ENCODE assay signal across 32 mouse cellular contexts in genomic region chr10:130336385-130336784, GRCm38 (mm10). TPM values are rescaled to one million over a fixed set of nuclear protein-coding genes. Genes with fewer than 3 reads are reported as not detected.
DNase-seq lines count a peak whose midpoint lies in the region; ATAC-seq lines count a peak whose summit lies in the region.
"Had no signal": no experiment of that assay in that cellular context is flagged by ENCODE, and none has a peak within 500 bp of the region (broad histone marks: within the 10 kb centered on the region; RNA-seq: fewer than 3 reads in every experiment).

No protein-coding gene starts in this region.

- ATAC-seq in CD4-positive, CD25-positive, alpha-beta regulatory T cell, adult 4 months: peak; percentile 81
- ATAC-seq in common myeloid progenitor, adult 5-6 weeks (replicated peaks; ENCODE audit: low read depth, poor library complexity, severe bottlenecking): peak; percentile 82
- peak; percentile 81 for ATAC-seq in megakaryocyte progenitor cell, adult 5-6 weeks (replicated peaks; ENCODE audit: poor library complexity)
- ATAC-seq in kidney, embryonic 15.5 days (replicated peaks; ENCODE audit: low FRiP score): no peak
- no peak for ATAC-seq in hindbrain, embryonic 11.5 days (ENCODE audit: low FRiP score)
- ATAC-seq: forebrain, embryonic 14.5 days; midbrain, embryonic 16.5 days; Patski had no signal

- no peak overlapping the region for H3K4me3 ChIP-seq in kidney, embryonic 15.5 days (replicated peaks)
- no peak overlapping the region for H3K4me3 ChIP-seq in hindbrain, embryonic 11.5 days (ENCODE audit: low read depth, low read length)
- H3K4me3 ChIP-seq: heart, embryonic 12.5 days; hindbrain, embryonic 13.5 days; myocyte had no signal

- 80% methylated on average over 1 of the region's 1 CpGs for WGBS in kidney, embryonic 15.5 days
- WGBS in hindbrain, embryonic 11.5 days: 83% methylated on average over 1 of the region's 1 CpGs

- H3K9ac ChIP-seq in kidney, embryonic 15.5 days: no peak overlapping the region
- H3K9ac ChIP-seq in hindbrain, embryonic 11.5 days (ENCODE audit: low read depth, low read length): no peak overlapping the region
- H3K9ac ChIP-seq: heart, embryonic 12.5 days; hindbrain, embryonic 13.5 days had no signal

- no peaks in the 10 kb centered on the region for H3K9me3 ChIP-seq in kidney, embryonic 15.5 days (replicated peaks)
- no peaks in the 10 kb centered on the region for H3K9me3 ChIP-seq in hindbrain, embryonic 11.5 days (ENCODE audit: control insufficient read depth, low read length)
- H3K9me3 ChIP-seq: hindbrain, embryonic 13.5 days had no signal

- no peak overlapping the region for H3K27ac ChIP-seq in kidney, embryonic 15.5 days
- no peak overlapping the region for H3K27ac ChIP-seq in hindbrain, embryonic 11.5 days (ENCODE audit: low read depth, low read length)
- H3K27ac ChIP-seq: hindbrain, embryonic 13.5 days had no signal

- H3K27me3 ChIP-seq in kidney, embryonic 15.5 days: no peaks in the 10 kb centered on the region
- H3K27me3 ChIP-seq in hindbrain, embryonic 11.5 days (ENCODE audit: control insufficient read depth, insufficient read depth, low read length): no peaks in the 10 kb centered on the region
- H3K27me3 ChIP-seq: heart, embryonic 12.5 days; hindbrain, embryonic 13.5 days; Patski had no signal

- H3K36me3 ChIP-seq in kidney, embryonic 15.5 days: no peaks in the 10 kb centered on the region
- no peaks in the 10 kb centered on the region for H3K36me3 ChIP-seq in hindbrain, embryonic 11.5 days (ENCODE audit: control insufficient read depth, insufficient read depth, low read length)
- H3K36me3 ChIP-seq: heart, embryonic 12.5 days; hindbrain, embryonic 13.5 days had no signal

- H3K4me2 ChIP-seq in kidney, embryonic 15.5 days: no peak overlapping the region
- no peak overlapping the region for H3K4me2 ChIP-seq in hindbrain, embryonic 11.5 days (replicated peaks; ENCODE audit: low read depth, low read length)
- H3K4me2 ChIP-seq: heart, embryonic 12.5 days; hindbrain, embryonic 13.5 days had no signal

- peak; percentile 93 for DNase-seq in 416B (ENCODE audit: low read depth)
- no peak for DNase-seq in lung, postnatal 25 days (ENCODE audit: low spot score)
- no peak for DNase-seq in hindbrain, embryonic 11.5 days (ENCODE audit: low spot score)
- DNase-seq: adrenal gland, postnatal 10 days; B cell, adult 2 months; cerebellum, adult 2 months; cerebellum, postnatal 36 days; gastrocnemius, postnatal 10 days; heart, adult 18-20 months; heart, postnatal 10 days; kidney, adult 2 months; kidney, postnatal 14 days; layer of hippocampus, postnatal 36 days; lung, adult 18-20 months; lung, postnatal 14 days; thymus, adult 18-20 months had no signal

- no peaks in the 10 kb centered on the region for H3K4me1 ChIP-seq in kidney, embryonic 15.5 days
- H3K4me1 ChIP-seq in hindbrain, embryonic 11.5 days (replicated peaks; ENCODE audit: control insufficient read depth, insufficient read depth, low read length): no peaks in the 10 kb centered on the region
- H3K4me1 ChIP-seq: heart, embryonic 12.5 days; hindbrain, embryonic 13.5 days had no signal

RNA-seq across cellular contexts. Expression of gene Tespa1, which starts 13.7 kb away (rescaled TPM):
- polyA plus RNA-seq in CD4-positive, CD25-positive, alpha-beta regulatory T cell, adult 4 months (2017; shearing (Covaris generic)): 100 to 1,000 TPM; 380 to 411 TPM
- total RNA-seq in common myeloid progenitor, adult 5-6 weeks (2017): 85.8 and 126 TPM in 2 replicates
- total RNA-seq in megakaryocyte progenitor cell, adult 5-6 weeks (2015): 30.7 and 51.7 TPM in 2 replicates
- 35.8 and 50.3 TPM in 2 replicates for total RNA-seq in megakaryocyte progenitor cell, adult 5-6 weeks (2017)
- 0.09 and 0.23 TPM in 2 replicates for polyA plus RNA-seq in kidney, embryonic 15.5 days (2015; fragmentation: Nextera tagmentation; extraction: Ambion mirVana)
- polyA plus RNA-seq in hindbrain, embryonic 11.5 days (2014; fragmentation: Nextera tagmentation; extraction: Ambion mirVana): 0.18 and 0.26 TPM in 2 replicates
- polyA plus RNA-seq: forebrain, embryonic 14.5 days; hindbrain, embryonic 13.5 days; midbrain, embryonic 16.5 days; myocyte; neural tube, embryonic 14.5 days had no signal

RNA-seq across cellular contexts. Expression of gene Neurod4, which starts 56.3 kb away (rescaled TPM):
- polyA plus RNA-seq in CD4-positive, CD25-positive, alpha-beta regulatory T cell, adult 4 months (2017; shearing (Covaris generic)): not detected
- total RNA-seq in common myeloid progenitor, adult 5-6 weeks (2017): not detected in 2 replicates
- total RNA-seq in megakaryocyte progenitor cell, adult 5-6 weeks (2015): not detected in 2 replicates
- not detected in 2 replicates for total RNA-seq in megakaryocyte progenitor cell, adult 5-6 weeks (2017)
- not detected in 2 replicates for polyA plus RNA-seq in kidney, embryonic 15.5 days (2015; fragmentation: Nextera tagmentation; extraction: Ambion mirVana)
- polyA plus RNA-seq in hindbrain, embryonic 11.5 days (2014; fragmentation: Nextera tagmentation; extraction: Ambion mirVana): 22.3 and 23.3 TPM in 2 replicates
- total RNA-seq: gastrocnemius, postnatal 10 days; heart, adult 18-20 months; heart, postnatal 10 days; liver, adult 2 months had no signal
- polyA plus RNA-seq: intestine, embryonic 14.5 days; kidney, adult 2 months; limb, embryonic 11.5 days; liver, adult 2 months; myocyte; Patski; stomach, embryonic 16.5 days had no signal

RNA-seq across cellular contexts. Expression of gene Vmn2r84, which starts 57.7 kb away (rescaled TPM):
- 1 to 10 TPM; 2.0 TPM for polyA plus RNA-seq in CD4-positive, CD25-positive, alpha-beta regulatory T cell, adult 4 months (2017; shearing (Covaris generic))
- under 0.01 TPM in 1 of 2 replicates, not detected in the other for total RNA-seq in common myeloid progenitor, adult 5-6 weeks (2017)
- total RNA-seq in megakaryocyte progenitor cell, adult 5-6 weeks (2015): not detected in 2 replicates
- not detected in 2 replicates for total RNA-seq in megakaryocyte progenitor cell, adult 5-6 weeks (2017)
- not detected in 2 replicates for polyA plus RNA-seq in kidney, embryonic 15.5 days (2015; fragmentation: Nextera tagmentation; extraction: Ambion mirVana)
- polyA plus RNA-seq in hindbrain, embryonic 11.5 days (2014; fragmentation: Nextera tagmentation; extraction: Ambion mirVana): not detected in 2 replicates
- total RNA-seq: adrenal gland, postnatal 10 days; gastrocnemius, postnatal 10 days; heart, adult 18-20 months; heart, postnatal 10 days; liver, adult 2 months had no signal
- polyA plus RNA-seq: embryonic facial prominence, embryonic 14.5 days; forebrain, embryonic 14.5 days; heart, embryonic 12.5 days; hindbrain, embryonic 13.5 days; intestine, embryonic 14.5 days; kidney, adult 2 months; limb, embryonic 11.5 days; liver, adult 2 months; myocyte; Patski; stomach, embryonic 16.5 days had no signal

Comparison
In these comparisons a context has a peak if more than half of its experiments do, and no peak if none do; other contexts are left out.
1. ATAC-seq: peak in CD4-positive, CD25-positive, alpha-beta regulatory T cell, adult 4 months (single experiment), common myeloid progenitor, adult 5-6 weeks (single experiment) and megakaryocyte progenitor cell, adult 5-6 weeks (single experiment); none in kidney, embryonic 15.5 days (single experiment) and hindbrain, embryonic 11.5 days (single experiment).
2. RNA of gene Tespa1, which starts 13.7 kb away (polyA plus RNA-seq): 380 to 411 TPM in CD4-positive, CD25-positive, alpha-beta regulatory T cell, adult 4 months; 0.18 to 0.26 TPM in hindbrain, embryonic 11.5 days and 0.09 to 0.23 TPM in kidney, embryonic 15.5 days; every median in the first group is over 100 times any median in the second.
3. RNA of gene Neurod4, which starts 56.3 kb away (polyA plus RNA-seq): 22.3 to 23.3 TPM in hindbrain, embryonic 11.5 days; not detected in CD4-positive, CD25-positive, alpha-beta regulatory T cell, adult 4 months and not detected in kidney, embryonic 15.5 days; every median in the first group is over 10 times any median in the second.